Mouse (Mus musculus) olfactory bulb, adult 2 months (tissue): ENCODE data around the gene Nt5c2.

ENCODE experiments used
- CTCF ChIP-seq: fragments of 200-500 bp; IDR thresholded peaks from 2 replicates; pipeline ENCODE4 v1.5.1; 2012; ENCODE audit warnings: low read depth, mild to moderate bottlenecking, low read length, moderate library complexity; ENCODE audit not compliant: insufficient read depth
- POLR2A ChIP-seq: fragments of 200-500 bp; IDR thresholded peaks from 2 replicates; pipeline ENCODE4 v1.6.1; 2012; ENCODE audit warnings: mild to moderate bottlenecking, low read depth, low read length, moderate library complexity; ENCODE audit not compliant: insufficient read depth

GRCm38 (mm10) chr19:46971712-46972111, 43.2 kb downstream of the Nt5c2 start:
- no peak for TF ChIP-seq CTCF
- TF ChIP-seq POLR2A = no peak
